Mouse (Mus musculus): ENCODE results near the gene Camta1. TPM values are rescaled to one million over a fixed set of nuclear protein-coding genes. Genes with fewer than 3 reads are reported as not detected.
A peak's percentile ranks its signal among the peaks of the same experiment; 100 is the strongest.

Camta1 gene
- total RNA-seq, 1 experiment: 9.3 TPM

DNA sequence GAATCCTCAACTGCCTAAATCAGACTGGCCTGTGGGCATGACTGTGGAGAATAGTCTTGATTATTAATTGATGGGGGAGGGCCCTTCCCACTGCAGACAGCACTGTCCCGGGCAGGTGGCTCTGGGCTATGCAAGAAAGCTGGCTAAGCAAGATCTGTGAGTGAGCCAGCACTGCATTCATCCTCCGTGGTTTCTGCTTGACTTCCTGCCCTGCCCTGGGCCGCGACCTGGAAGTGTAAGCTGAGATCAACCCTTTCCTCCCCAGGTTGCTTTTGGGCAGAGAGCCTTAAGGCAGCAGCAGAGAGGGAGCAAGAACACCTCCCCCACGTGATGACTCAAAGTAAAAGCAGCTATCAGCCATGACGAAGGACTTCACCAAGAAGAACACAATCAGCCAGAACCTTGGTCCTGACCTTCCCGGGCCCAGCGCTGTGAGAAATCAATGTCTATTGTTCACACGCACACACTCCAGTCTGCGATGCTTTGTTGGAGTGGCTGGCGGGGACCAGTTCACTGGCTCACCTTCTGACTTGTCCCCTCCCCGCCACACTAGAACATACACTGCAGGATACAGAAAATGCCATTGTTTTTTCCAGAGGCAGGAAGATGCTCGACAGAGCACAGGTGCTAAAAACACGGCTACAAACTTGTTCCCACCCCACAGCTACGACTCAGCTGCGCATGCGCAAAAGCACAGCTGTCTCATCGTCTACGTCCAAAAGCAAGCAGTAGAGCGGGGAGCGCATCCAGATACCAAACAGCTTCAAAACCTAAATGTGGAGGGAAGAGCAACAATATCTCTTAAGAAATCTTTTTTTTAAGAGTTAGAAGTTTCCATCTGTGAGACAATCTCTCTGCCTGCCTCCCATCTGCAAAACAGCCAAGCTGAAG lies 243.0 kb downstream of the Camta1 start:
- Histone ChIP-seq H3K36me3 (ENCODE audit: control insufficient read depth, insufficient read depth, low read length, poor library complexity, severe bottlenecking) (no peaks in the 10 kb centered on the region), H3K4me3 (ENCODE audit: insufficient read depth in 1 of 2, low read depth in 1 of 2, low read length in 2 of 2, poor library complexity in 1 of 2, severe bottlenecking in 1 of 2) (no peak overlapping the region), H3K9ac (ENCODE audit: insufficient read depth, low read depth, low read length, poor library complexity, severe bottlenecking) (no peak overlapping the region), H3K27ac (ENCODE audit: insufficient read depth, low read depth, low read length, poor library complexity, severe bottlenecking) (no peak overlapping the region), H3K4me1 (ENCODE audit: control insufficient read depth in 2 of 2, insufficient read depth in 2 of 2, low read length in 2 of 2, poor library complexity in 1 of 2) (no peaks in the 10 kb centered on the region), H3K9me3 (ENCODE audit: control insufficient read depth, insufficient read depth, low read depth, low read length) (no peaks in the 10 kb centered on the region)
- DNase-seq (ENCODE audit: low read depth, low spot score): peak; percentile 17
- in situ Hi-C loops (cut with MboI; ENCODE audit: low sequenced_read_pairs in 2 of 2, unreplicated experiment in 2 of 2): no loop called here
- TF ChIP-seq MAFK (IDR thresholded peaks at IDR 0.05; ENCODE audit: insufficient read depth, low read depth, low read length): no peak
- no peak for TF ChIP-seq HCFC1 (IDR thresholded peaks at IDR 0.05; ENCODE audit: borderline replicate concordance, insufficient read depth, low read length)
- no peak for TF ChIP-seq ZC3H11A (IDR thresholded peaks at IDR 0.05; ENCODE audit: borderline replicate concordance, low read depth, low read length)
- no peak for TF ChIP-seq ZNF384 (IDR thresholded peaks at IDR 0.05; ENCODE audit: low read depth, low read length)
- TF ChIP-seq CHD2 (IDR thresholded peaks at IDR 0.05; ENCODE audit: low read depth, low read length): no peak

DNA sequence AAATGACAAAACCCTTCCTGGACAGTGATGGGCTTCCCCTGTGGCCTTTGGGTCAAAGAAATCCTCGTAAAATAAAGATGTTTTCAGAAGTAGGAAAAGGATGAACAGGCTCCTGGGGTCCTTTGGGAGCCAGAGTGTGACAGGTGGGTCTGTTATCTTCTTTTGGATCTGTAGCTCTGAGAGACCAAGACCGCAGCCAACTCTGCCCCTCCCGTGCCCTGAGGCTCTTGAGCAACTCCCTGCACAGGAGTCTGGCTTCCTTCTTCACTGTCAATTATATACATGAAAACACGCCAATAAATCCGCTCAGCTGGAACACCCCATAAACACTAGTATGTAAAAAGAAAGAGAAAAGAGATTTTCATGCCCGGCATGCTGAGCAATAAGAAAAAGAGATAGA lies 250.1 kb downstream of the Camta1 start:
- Histone ChIP-seq H3K4me3 (ENCODE audit: insufficient read depth in 1 of 2, low read depth in 1 of 2, low read length in 2 of 2, poor library complexity in 1 of 2, severe bottlenecking in 1 of 2) (no peak overlapping the region), H3K4me1 (ENCODE audit: control insufficient read depth in 2 of 2, insufficient read depth in 2 of 2, low read length in 2 of 2, poor library complexity in 1 of 2) (no peaks in the 10 kb centered on the region), H3K9ac (ENCODE audit: insufficient read depth, low read depth, low read length, poor library complexity, severe bottlenecking) (no peak overlapping the region), H3K27ac (ENCODE audit: insufficient read depth, low read depth, low read length, poor library complexity, severe bottlenecking) (no peak overlapping the region), H3K36me3 (ENCODE audit: control insufficient read depth, insufficient read depth, low read length, poor library complexity, severe bottlenecking) (no peaks in the 10 kb centered on the region), H3K9me3 (ENCODE audit: control insufficient read depth, insufficient read depth, low read depth, low read length) (no peaks in the 10 kb centered on the region)
- no peak for DNase-seq (ENCODE audit: low read depth, low spot score)
- in situ Hi-C loops (cut with MboI; ENCODE audit: low sequenced_read_pairs in 2 of 2, unreplicated experiment in 2 of 2): no loop called here
- TF ChIP-seq MAFK (IDR thresholded peaks at IDR 0.05; ENCODE audit: insufficient read depth, low read depth, low read length): no peak
- no peak for TF ChIP-seq HCFC1 (IDR thresholded peaks at IDR 0.05; ENCODE audit: borderline replicate concordance, insufficient read depth, low read length)
- TF ChIP-seq ZC3H11A (IDR thresholded peaks at IDR 0.05; ENCODE audit: borderline replicate concordance, low read depth, low read length): no peak
- no peak for TF ChIP-seq ZNF384 (IDR thresholded peaks at IDR 0.05; ENCODE audit: low read depth, low read length)
- no peak for TF ChIP-seq CHD2 (IDR thresholded peaks at IDR 0.05; ENCODE audit: low read depth, low read length)

DNA sequence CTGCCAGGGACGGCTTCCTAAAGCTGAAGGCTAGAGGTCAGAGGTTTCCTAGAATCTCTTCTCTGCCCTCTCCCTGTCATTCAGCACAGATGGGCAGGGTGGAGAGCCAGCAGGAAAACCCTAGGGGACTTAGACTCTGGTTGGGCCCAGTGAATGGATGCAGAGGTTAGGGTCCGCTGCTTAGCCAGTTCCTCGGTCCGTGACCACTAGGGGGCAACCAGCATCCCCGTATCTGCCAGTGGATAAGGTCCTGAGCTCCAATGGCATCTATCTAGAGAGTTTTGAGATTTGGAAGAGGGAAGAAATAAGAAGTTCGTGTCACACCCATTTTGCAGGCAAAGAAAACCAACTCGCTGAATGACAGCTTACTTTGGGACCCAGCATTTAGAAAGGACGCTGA lies 251.4 kb downstream of the Camta1 start:
- in situ Hi-C loops (cut with MboI; ENCODE audit: low sequenced_read_pairs in 2 of 2, unreplicated experiment in 2 of 2): no loop called here
- Histone ChIP-seq H3K9ac (ENCODE audit: insufficient read depth, low read depth, low read length, poor library complexity, severe bottlenecking) (no peak overlapping the region), H3K27ac (ENCODE audit: insufficient read depth, low read depth, low read length, poor library complexity, severe bottlenecking) (no peak overlapping the region), H3K36me3 (ENCODE audit: control insufficient read depth, insufficient read depth, low read length, poor library complexity, severe bottlenecking) (no peaks in the 10 kb centered on the region), H3K4me3 (ENCODE audit: insufficient read depth in 1 of 2, low read depth in 1 of 2, low read length in 2 of 2, poor library complexity in 1 of 2, severe bottlenecking in 1 of 2) (no peak overlapping the region), H3K9me3 (ENCODE audit: control insufficient read depth, insufficient read depth, low read depth, low read length) (no peaks in the 10 kb centered on the region), H3K4me1 (ENCODE audit: control insufficient read depth in 2 of 2, insufficient read depth in 2 of 2, low read length in 2 of 2, poor library complexity in 1 of 2) (no peaks in the 10 kb centered on the region)
- peak; percentile 25 for DNase-seq (ENCODE audit: low read depth, low spot score)
- TF ChIP-seq CHD2 (IDR thresholded peaks at IDR 0.05; ENCODE audit: low read depth, low read length) (no peak), MAFK (IDR thresholded peaks at IDR 0.05; ENCODE audit: insufficient read depth, low read depth, low read length) (no peak), ZNF384 (IDR thresholded peaks at IDR 0.05; ENCODE audit: low read depth, low read length) (no peak), ZC3H11A (IDR thresholded peaks at IDR 0.05; ENCODE audit: borderline replicate concordance, low read depth, low read length) (0 out of 2 replicates have a peak, but pooled peaks have one; percentile 14)

DNA sequence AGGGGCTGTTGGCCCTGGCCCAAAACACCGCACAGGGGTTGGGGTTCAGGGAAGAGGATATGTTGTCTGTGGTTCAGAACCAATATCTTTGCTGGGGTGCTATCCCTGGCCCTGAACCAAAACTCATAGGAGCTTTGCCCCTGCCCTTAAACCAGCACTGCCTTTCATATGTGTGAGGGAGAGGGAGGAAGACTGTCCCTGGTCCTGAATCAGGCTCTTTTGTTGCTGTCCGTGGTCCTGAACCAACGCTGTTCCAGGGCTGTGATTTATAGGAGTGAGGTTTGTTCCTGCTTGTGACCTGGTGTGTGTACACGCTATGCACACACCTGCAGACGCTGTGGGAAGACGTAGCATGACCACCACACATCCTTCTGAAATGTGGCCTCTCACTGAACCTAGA lies 256.8 kb downstream of the Camta1 start:
- in situ Hi-C loops (cut with MboI; ENCODE audit: low sequenced_read_pairs in 2 of 2, unreplicated experiment in 2 of 2): no loop called here
- Histone ChIP-seq H3K4me3 (ENCODE audit: insufficient read depth in 1 of 2, low read depth in 1 of 2, low read length in 2 of 2, poor library complexity in 1 of 2, severe bottlenecking in 1 of 2) (no peak overlapping the region), H3K4me1 (ENCODE audit: control insufficient read depth in 2 of 2, insufficient read depth in 2 of 2, low read length in 2 of 2, poor library complexity in 1 of 2) (no peaks in the 10 kb centered on the region), H3K27ac (ENCODE audit: insufficient read depth, low read depth, low read length, poor library complexity, severe bottlenecking) (no peak overlapping the region), H3K9me3 (ENCODE audit: control insufficient read depth, insufficient read depth, low read depth, low read length) (no peaks in the 10 kb centered on the region), H3K9ac (ENCODE audit: insufficient read depth, low read depth, low read length, poor library complexity, severe bottlenecking) (no peak overlapping the region), H3K36me3 (ENCODE audit: control insufficient read depth, insufficient read depth, low read length, poor library complexity, severe bottlenecking) (no peaks in the 10 kb centered on the region)
- no peak for TF ChIP-seq ZC3H11A (IDR thresholded peaks at IDR 0.05; ENCODE audit: borderline replicate concordance, low read depth, low read length)
- DNase-seq (ENCODE audit: low read depth, low spot score): peak; percentile 58

Data from ES-E14 (cell line).